Mouse (Mus musculus) embryonic facial prominence, embryonic 14.5 days (tissue): ENCODE results near the gene Rab11a. TPM values are rescaled to one million over a fixed set of nuclear protein-coding genes. Genes with fewer than 3 reads are reported as not detected.
"Not testable (repeated sequence)": the region's sequence is repeated elsewhere in the genome, so short reads cannot be mapped to it uniquely, and the experiment has no call there.

Experiments used
- ATAC-seq: fragments of 200-750 bp; cut with Nextera tagmentation; 2 replicates; pipeline ENCODE4 v1.8.0; 2017; ENCODE audit warnings: low read depth, moderate number of reproducible peaks, moderate TSS enrichment
- DNase-seq: peaks from one replicate; pipeline ENCODE4 v3.0.0-alpha.2; 2015; ENCODE audit warnings: low spot score
- H3K27ac ChIP-seq: fragments of 300-500 bp; sonication (generic); replicated peaks from 2 replicates; pipeline ENCODE4 v1.5.1; 2014; ENCODE audit warnings: low read depth, mild to moderate bottlenecking, low read length, moderate library complexity
- H3K27me3 ChIP-seq: fragments of 300-500 bp; sonication (generic); replicated peaks from 2 replicates; pipeline ENCODE4 v1.6.1; 2014; ENCODE audit warnings: low read length; ENCODE audit not compliant: control insufficient read depth, insufficient read depth
- H3K36me3 ChIP-seq: fragments of 300-500 bp; sonication (generic); 2 replicates; pipeline ENCODE4 v1.6.1; 2014; ENCODE audit warnings: low read length, mixed read lengths; ENCODE audit not compliant: control insufficient read depth, insufficient read depth
- H3K4me1 ChIP-seq: fragments of 300-500 bp; sonication (generic); 2 replicates; pipeline ENCODE4 v1.6.1; 2014; ENCODE audit warnings: antibody characterized with exemption, low read length; ENCODE audit not compliant: control insufficient read depth, insufficient read depth
- H3K4me2 ChIP-seq: fragments of 300-500 bp; sonication (generic); 2 replicates; pipeline ENCODE4 v1.6.1; 2014; ENCODE audit warnings: low read depth, mild to moderate bottlenecking, low read length, moderate library complexity, mixed read lengths
- H3K4me3 ChIP-seq: fragments of 300-500 bp; sonication (generic); 2 replicates; pipeline ENCODE4 v1.5.1; 2014; ENCODE audit warnings: low read depth, mild to moderate bottlenecking, low read length
- H3K9ac ChIP-seq: fragments of 300-500 bp; sonication (generic); 2 replicates; pipeline ENCODE4 v1.6.1; 2014; ENCODE audit warnings: low read depth, mild to moderate bottlenecking, low read length, moderate library complexity, mixed read lengths
- H3K9me3 ChIP-seq: fragments of 300-500 bp; sonication (generic); 2 replicates; pipeline ENCODE4 v1.6.1; 2016; ENCODE audit warnings: low read length; ENCODE audit not compliant: control insufficient read depth
- WGBS: fragments of 180-500 bp; shearing (Covaris S2); extraction: QIAGEN DNeasy Blood & Tissue Kit; methylation state at CpG from one replicate; pipeline ENCODE4 v1.1.7; 2014; 5-methylcytosine and 5-hydroxymethylcytosine counted together
- polyA plus RNA-seq: library from polyadenylated mRNA; unstranded; fragments of >200 nt; fragmentation: Nextera tagmentation; extraction: Ambion mirVana; gene quantifications from 2 replicates; pipeline ENCODE4 v1.2.1, GENCODE M21; 2014

The Rab11a gene
- polyA plus RNA-seq, 1 experiment from 2014 or later, result 403 TPM

DNA sequence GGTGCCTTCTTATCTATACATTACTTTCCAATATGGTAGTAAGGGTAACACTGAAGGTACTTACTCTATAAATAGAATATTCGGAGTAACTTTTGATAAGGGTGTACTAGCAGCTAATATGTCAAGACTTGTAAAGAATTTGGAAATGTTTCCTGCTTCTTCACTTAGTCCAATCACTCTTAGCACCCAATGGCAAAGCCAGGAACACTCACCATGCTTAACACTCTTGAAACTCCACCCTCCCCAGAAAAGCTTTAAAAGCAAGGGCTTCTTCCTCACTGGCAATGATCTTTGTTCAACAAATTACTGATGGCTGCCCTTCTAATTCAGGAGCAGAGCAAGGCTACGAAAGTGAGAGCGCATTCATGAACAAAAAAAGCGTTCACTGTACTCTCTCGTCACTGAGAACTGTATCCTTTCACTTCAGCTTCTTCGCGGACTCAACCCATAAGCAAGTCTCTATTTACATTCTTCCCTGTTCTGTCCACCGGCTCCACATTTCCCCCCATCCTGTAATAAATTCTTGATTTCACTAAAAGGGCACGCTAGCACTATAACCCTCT is 1.4 kb downstream of the Rab11a start:
- peak overlapping the region; percentile 59 for H3K4me2 ChIP-seq
- peak overlapping the region; percentile 94 for H3K9ac ChIP-seq
- no peak for DNase-seq
- peak overlapping the region; percentile 94; the same call in 1 of the 2 replicates for H3K27ac ChIP-seq
- ATAC-seq, result no peak
- peak overlapping the region; percentile 95 for H3K4me3 ChIP-seq
- H3K4me1 ChIP-seq, result peaks cover 5% of the 10 kb centered on the region; the same call in 1 of the 2 replicates
- H3K36me3 ChIP-seq, result no peaks in the 10 kb centered on the region
- WGBS, result 14% methylated on average over 9 of the region's 9 CpGs
- H3K27me3 ChIP-seq, result no peaks in the 10 kb centered on the region
- no peaks in the 10 kb centered on the region for H3K9me3 ChIP-seq

- H3K4me2 ChIP-seq, H3K9me3 ChIP-seq, H3K4me1 ChIP-seq, ATAC-seq, H3K36me3 ChIP-seq, H3K4me3 ChIP-seq, DNase-seq, H3K27ac ChIP-seq, H3K9ac ChIP-seq, H3K27me3 ChIP-seq: not testable (repeated sequence)
- WGBS, result 89% methylated on average over 7 of the region's 7 CpGs
Observed at GRCm38 (mm10) chr9:64734992-64735391, 2.6 kb downstream of the Rab11a start.

GRCm38 (mm10) chr9:64734166-64734565 is 3.4 kb downstream of the Rab11a start:
- Histone ChIP-seq H3K27me3 (no peaks in the 10 kb centered on the region), H3K9me3 (no peaks in the 10 kb centered on the region), H3K4me2 (no peak overlapping the region), H3K27ac (no peak overlapping the region), H3K4me1 (peaks cover 5% of the 10 kb centered on the region; the same call in 1 of the 2 replicates), H3K36me3 (no peaks in the 10 kb centered on the region), H3K9ac (no peak overlapping the region), H3K4me3 (no peak overlapping the region)
- no peak for DNase-seq
- no peak for ATAC-seq
- WGBS, result 69% methylated on average over 6 of the region's 6 CpGs

GRCm38 (mm10) chr9:64731029-64731560 is 6.5 kb downstream of the Rab11a start:
- H3K4me1 ChIP-seq, result peaks cover 4% of the 10 kb centered on the region; the same call in 1 of the 2 replicates
- H3K4me2 ChIP-seq, result no peak overlapping the region
- H3K9me3 ChIP-seq, result no peaks in the 10 kb centered on the region
- H3K27me3 ChIP-seq, result no peaks in the 10 kb centered on the region
- ATAC-seq (no peak), DNase-seq (no peak)
- WGBS, result 88% methylated on average over 3 of the region's 3 CpGs
- H3K27ac ChIP-seq, result no peak overlapping the region
- no peak overlapping the region for H3K4me3 ChIP-seq
- no peak overlapping the region for H3K9ac ChIP-seq
- H3K36me3 ChIP-seq, result peaks cover 20% of the 10 kb centered on the region

- 95% methylated on average over 5 of the region's 5 CpGs for WGBS
- no peak overlapping the region for H3K27ac ChIP-seq
- no peak for ATAC-seq
- H3K4me3 ChIP-seq, result no peak overlapping the region
- peaks cover 45% of the 10 kb centered on the region for H3K36me3 ChIP-seq
- H3K27me3 ChIP-seq, result no peaks in the 10 kb centered on the region
- H3K4me1 ChIP-seq, result no peaks in the 10 kb centered on the region
- DNase-seq, result no peak
- H3K4me2 ChIP-seq, result no peak overlapping the region
- no peak overlapping the region for H3K9ac ChIP-seq
- H3K9me3 ChIP-seq, result no peaks in the 10 kb centered on the region
Observed at GRCm38 (mm10) chr9:64726454-64726853, 11.1 kb downstream of the Rab11a start.

DNA sequence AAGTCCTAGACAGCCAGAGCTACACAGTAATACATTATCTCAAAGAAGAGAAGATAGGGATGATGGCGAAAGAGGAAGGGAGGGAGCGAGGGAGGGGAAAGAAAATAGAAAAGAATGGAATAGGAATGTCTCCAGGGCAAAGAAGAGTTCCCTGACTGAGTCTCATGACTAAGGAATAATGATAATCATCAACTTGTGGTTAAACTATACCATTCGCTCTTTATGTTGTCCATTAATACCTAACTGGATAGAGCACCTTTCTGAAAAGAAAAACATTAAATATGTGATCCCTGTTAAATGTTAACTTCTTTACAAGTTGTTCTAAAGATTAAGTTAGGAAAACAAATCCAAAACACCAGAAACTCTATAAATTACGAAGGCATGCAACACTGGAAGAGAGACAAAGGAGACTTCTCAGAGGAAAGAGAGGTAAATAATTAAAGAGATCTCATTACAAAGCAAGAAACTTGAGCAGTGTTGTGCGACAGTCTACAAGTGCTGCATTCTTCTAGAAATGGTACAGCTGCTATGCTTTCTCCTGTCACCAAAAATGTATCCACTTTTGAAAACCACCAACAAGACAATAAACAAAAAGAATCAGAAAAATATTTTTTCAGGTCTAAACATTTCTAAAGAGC is 17.9 kb downstream of the Rab11a start:
- H3K27ac ChIP-seq, result no peak overlapping the region
- ATAC-seq (no peak), DNase-seq (no peak)
- 63% methylated on average over 5 of the region's 5 CpGs for WGBS
- H3K4me3 ChIP-seq, result no peak overlapping the region
- no peak overlapping the region for H3K4me2 ChIP-seq
- H3K9me3 ChIP-seq, result no peaks in the 10 kb centered on the region
- no peak overlapping the region for H3K9ac ChIP-seq
- H3K27me3 ChIP-seq, result no peaks in the 10 kb centered on the region
- peaks cover 31% of the 10 kb centered on the region for H3K36me3 ChIP-seq
- no peaks in the 10 kb centered on the region for H3K4me1 ChIP-seq

GRCm38 (mm10) chr9:64710291-64710690 is 27.3 kb downstream of the Rab11a start:
- DNase-seq, H3K4me2 ChIP-seq, H3K9ac ChIP-seq, H3K4me3 ChIP-seq, ATAC-seq, H3K9me3 ChIP-seq, H3K27me3 ChIP-seq, H3K4me1 ChIP-seq, H3K27ac ChIP-seq: not testable (repeated sequence)
- peaks cover 30% of the 10 kb centered on the region; the same call in 1 of the 2 replicates for H3K36me3 ChIP-seq
- WGBS, result 73% methylated on average over 3 of the region's 5 CpGs

DNA sequence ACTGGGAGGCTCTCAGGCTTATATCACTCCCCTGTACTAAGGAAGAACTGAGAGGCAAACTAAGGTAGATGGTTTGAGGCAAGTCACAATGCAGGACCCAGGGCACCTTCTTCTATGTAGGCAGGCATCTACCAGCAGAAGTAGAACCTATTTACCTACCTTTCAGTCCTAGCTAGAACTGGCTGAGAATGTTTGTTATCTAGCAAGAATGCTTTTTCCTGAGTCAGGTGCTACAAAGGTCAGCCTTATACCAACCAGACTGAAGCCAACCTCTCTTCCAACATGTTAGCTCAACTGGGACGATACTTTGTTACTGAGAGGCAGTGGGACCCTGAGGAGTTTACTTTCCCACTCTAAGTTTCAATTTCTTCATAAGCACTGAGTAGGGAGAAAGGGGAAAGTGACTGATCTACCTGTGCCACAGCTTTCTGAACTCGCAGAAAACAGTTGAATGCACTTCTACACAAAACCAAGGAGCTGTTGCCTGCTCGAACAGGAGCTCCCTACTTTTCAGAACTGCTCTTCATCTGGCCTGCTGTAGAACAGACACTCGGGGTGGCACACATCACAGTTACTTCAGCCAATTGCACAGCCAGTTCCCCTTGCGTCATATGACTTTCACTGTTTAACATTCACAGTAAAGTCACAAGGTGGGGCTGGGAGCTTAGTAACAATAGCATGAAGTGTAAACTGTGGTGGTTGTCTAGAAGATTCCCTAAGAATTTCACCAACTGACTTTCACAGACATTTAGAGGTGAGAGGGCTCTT is 33.3 kb downstream of the Rab11a start:
- no peak overlapping the region for H3K4me2 ChIP-seq
- H3K27ac ChIP-seq, result no peak overlapping the region
- WGBS, result 87% methylated on average over 5 of the region's 5 CpGs
- DNase-seq (no peak), ATAC-seq (no peak)
- no peaks in the 10 kb centered on the region for H3K9me3 ChIP-seq
- H3K4me3 ChIP-seq, result no peak overlapping the region
- H3K36me3 ChIP-seq, result peaks cover 31% of the 10 kb centered on the region; the same call in 1 of the 2 replicates
- no peaks in the 10 kb centered on the region for H3K27me3 ChIP-seq
- no peak overlapping the region for H3K9ac ChIP-seq
- no peaks in the 10 kb centered on the region for H3K4me1 ChIP-seq
